Comparison of ENCODE assay signal across 29 mouse cellular contexts in genomic region chr6:137370745-137371144, GRCm38 (mm10).
DNase-seq lines count a peak whose midpoint lies in the region; ATAC-seq lines count a peak whose summit lies in the region.
"Had no signal": no experiment of that assay in that cellular context is flagged by ENCODE, and none has a peak within 500 bp of the region (broad histone marks: within the 10 kb centered on the region; RNA-seq: fewer than 3 reads in every experiment).

No protein-coding gene starts in this region.

- no peak overlapping the region for H3K4me2 ChIP-seq in heart, embryonic 11.5 days
- H3K4me2 ChIP-seq: embryonic facial prominence, embryonic 13.5 days; forebrain, embryonic 15.5 days; liver, embryonic 12.5 days; midbrain, embryonic 12.5 days; neural tube, embryonic 15.5 days had no signal

- H3K27me3 ChIP-seq in heart, embryonic 11.5 days (ENCODE audit: control insufficient read depth, insufficient read depth, low read length) = no peaks in the 10 kb centered on the region
- H3K27me3 ChIP-seq: embryonic facial prominence, embryonic 13.5 days; forebrain, embryonic 15.5 days; liver, embryonic 12.5 days; midbrain, embryonic 12.5 days; neural tube, embryonic 15.5 days had no signal

- no peak overlapping the region for H3K9ac ChIP-seq in heart, embryonic 11.5 days (ENCODE audit: low read depth, low read length)
- H3K9ac ChIP-seq: embryonic facial prominence, embryonic 13.5 days; forebrain, embryonic 15.5 days; liver, embryonic 12.5 days; liver, postnatal 0 days; midbrain, embryonic 12.5 days; neural tube, embryonic 15.5 days had no signal

- no peaks in the 10 kb centered on the region for H3K36me3 ChIP-seq in heart, embryonic 11.5 days (ENCODE audit: control insufficient read depth, insufficient read depth, low read length)
- H3K36me3 ChIP-seq: embryonic facial prominence, embryonic 13.5 days; forebrain, embryonic 10.5 days; forebrain, embryonic 15.5 days; G1E; hindbrain, embryonic 10.5 days; liver, embryonic 12.5 days; midbrain, embryonic 12.5 days; neural tube, embryonic 15.5 days had no signal

- ATAC-seq in heart, embryonic 11.5 days (replicated peaks; ENCODE audit: insufficient number of reproducible peaks, low FRiP score, low TSS enrichment) = no peak
- ATAC-seq in frontal cortex, adult (ENCODE audit: low TSS enrichment) = no peak
- ATAC-seq: forebrain, embryonic 15.5 days; hindbrain, embryonic 16.5 days; liver, embryonic 12.5 days; liver, postnatal 0 days had no signal

- no peak overlapping the region for H3K4me3 ChIP-seq in heart, embryonic 11.5 days (ENCODE audit: low read depth, low read length)
- H3K4me3 ChIP-seq: embryonic facial prominence, embryonic 13.5 days; forebrain, embryonic 10.5 days; forebrain, embryonic 15.5 days; gastrocnemius, adult 2 months; heart, adult 2 months; hindbrain, embryonic 10.5 days; layer of hippocampus, adult 2 months; liver, embryonic 12.5 days; midbrain, embryonic 12.5 days; neural tube, embryonic 15.5 days had no signal

- no peaks in the 10 kb centered on the region for H3K9me3 ChIP-seq in heart, embryonic 11.5 days (replicated peaks; ENCODE audit: control insufficient read depth, low read length)
- H3K9me3 ChIP-seq: embryonic facial prominence, embryonic 13.5 days; forebrain, embryonic 10.5 days; forebrain, embryonic 15.5 days; hindbrain, embryonic 10.5 days; liver, embryonic 12.5 days; midbrain, embryonic 12.5 days; neural tube, embryonic 15.5 days had no signal

- WGBS in heart, embryonic 11.5 days (ENCODE audit: insufficient replicate concordance) = 74% methylated on average over 8 of the region's 8 CpGs

- DNase-seq in kidney, adult 11 months = peak; percentile 6
- no peak for DNase-seq in kidney, postnatal 10 days
- DNase-seq in thymus, postnatal 14 days = peak; percentile 13
- DNase-seq in thymus, postnatal 10 days (ENCODE audit: low spot score in 2 of 2) = no peak
- DNase-seq in kidney, adult 8-10 months = peak; percentile 19 to 21
- peak; percentile 13 to 54 for DNase-seq in kidney, postnatal 25 days
- DNase-seq: adrenal gland, postnatal 25 days; cerebellum, adult 11-12 months; cerebellum, adult 9-11 months; gastrocnemius, adult 2 months; gastrocnemius, postnatal 36 days; heart, adult 2 months; heart, postnatal 14 days; liver, postnatal 0 days; lung, postnatal 36 days; spleen, adult 18-20 months had no signal

- peaks cover 7% of the 10 kb centered on the region; the same call in 1 of the 2 replicates for H3K4me1 ChIP-seq in heart, embryonic 11.5 days (ENCODE audit: control insufficient read depth, insufficient read depth, low read length)
- H3K4me1 ChIP-seq: forebrain, embryonic 10.5 days; forebrain, embryonic 15.5 days; hindbrain, embryonic 10.5 days; liver, embryonic 12.5 days; midbrain, embryonic 12.5 days; neural tube, embryonic 15.5 days had no signal

- no peak overlapping the region for H3K27ac ChIP-seq in heart, embryonic 11.5 days (ENCODE audit: low read depth, low read length)
- H3K27ac ChIP-seq: embryonic facial prominence, embryonic 13.5 days; forebrain, embryonic 10.5 days; forebrain, embryonic 15.5 days; gastrocnemius, adult 2 months; heart, adult 2 months; hindbrain, embryonic 10.5 days; kidney, postnatal 0 days; layer of hippocampus, adult 2 months; liver, embryonic 12.5 days; midbrain, embryonic 12.5 days; neural tube, embryonic 15.5 days had no signal

Comparison
In these comparisons a context has a peak if more than half of its experiments do, and no peak if none do; other contexts are left out.
1. DNase-seq: peak in kidney, adult 11 months (single experiment), thymus, postnatal 14 days (single experiment), kidney, adult 8-10 months (2 of 2) and kidney, postnatal 25 days (2 of 2); none in kidney, postnatal 10 days (single experiment) and thymus, postnatal 10 days (0 of 2).